Mouse (Mus musculus): Measurements from ENCODE around the gene Ccdc155. TPM values are rescaled to one million over a fixed set of nuclear protein-coding genes. Genes with fewer than 3 reads are reported as not detected.
A peak's percentile ranks its signal among the peaks of the same experiment; 100 is the strongest.

Gene Ccdc155
- polyA plus RNA-seq, 1 experiment from 2014 or later = 0.97 TPM

DNA sequence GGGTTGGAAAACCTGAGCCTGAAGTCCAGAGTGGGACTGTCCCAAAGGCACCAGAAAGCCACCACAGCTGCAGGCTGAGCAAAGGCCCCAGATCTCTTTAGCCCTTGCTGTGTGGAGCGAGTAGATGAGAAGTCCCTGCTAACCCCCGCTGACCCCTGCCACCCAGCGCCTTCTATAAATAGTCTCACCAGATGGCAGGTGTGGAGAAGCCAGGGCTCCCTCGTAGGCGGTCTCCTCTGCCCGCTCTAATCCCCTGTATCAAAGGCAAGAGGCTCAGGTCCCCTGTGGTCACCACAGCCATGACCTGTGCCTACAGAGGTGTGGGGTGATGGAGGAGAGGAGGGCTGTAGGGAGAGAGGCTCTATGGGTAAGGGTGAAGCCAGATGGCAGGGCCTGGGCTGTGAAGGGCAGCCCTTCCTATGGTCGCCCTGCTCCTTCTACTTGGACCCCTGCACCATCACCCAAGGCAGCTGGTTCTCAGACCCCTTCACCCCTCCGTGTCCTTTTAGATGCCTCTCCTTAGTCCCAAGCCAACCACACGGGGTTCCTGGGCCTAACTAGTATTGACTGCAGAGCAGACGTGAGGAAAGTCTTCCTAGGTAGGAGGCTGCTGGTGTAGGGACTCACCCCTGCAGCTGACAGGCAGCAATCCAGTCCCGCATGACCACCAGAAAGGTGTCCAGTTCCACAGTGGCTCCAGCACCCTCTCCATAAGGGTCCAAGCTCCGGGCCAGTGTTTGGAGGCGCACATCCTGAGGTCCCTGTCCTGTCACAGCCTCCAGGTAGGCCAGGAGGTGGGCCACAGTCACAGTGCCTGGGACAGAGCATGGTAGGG lies 9.1 kb downstream of the Ccdc155 start:
- H3K4me1 ChIP-seq (replicated peaks) = peaks cover 18% of the 10 kb centered on the region

DNA sequence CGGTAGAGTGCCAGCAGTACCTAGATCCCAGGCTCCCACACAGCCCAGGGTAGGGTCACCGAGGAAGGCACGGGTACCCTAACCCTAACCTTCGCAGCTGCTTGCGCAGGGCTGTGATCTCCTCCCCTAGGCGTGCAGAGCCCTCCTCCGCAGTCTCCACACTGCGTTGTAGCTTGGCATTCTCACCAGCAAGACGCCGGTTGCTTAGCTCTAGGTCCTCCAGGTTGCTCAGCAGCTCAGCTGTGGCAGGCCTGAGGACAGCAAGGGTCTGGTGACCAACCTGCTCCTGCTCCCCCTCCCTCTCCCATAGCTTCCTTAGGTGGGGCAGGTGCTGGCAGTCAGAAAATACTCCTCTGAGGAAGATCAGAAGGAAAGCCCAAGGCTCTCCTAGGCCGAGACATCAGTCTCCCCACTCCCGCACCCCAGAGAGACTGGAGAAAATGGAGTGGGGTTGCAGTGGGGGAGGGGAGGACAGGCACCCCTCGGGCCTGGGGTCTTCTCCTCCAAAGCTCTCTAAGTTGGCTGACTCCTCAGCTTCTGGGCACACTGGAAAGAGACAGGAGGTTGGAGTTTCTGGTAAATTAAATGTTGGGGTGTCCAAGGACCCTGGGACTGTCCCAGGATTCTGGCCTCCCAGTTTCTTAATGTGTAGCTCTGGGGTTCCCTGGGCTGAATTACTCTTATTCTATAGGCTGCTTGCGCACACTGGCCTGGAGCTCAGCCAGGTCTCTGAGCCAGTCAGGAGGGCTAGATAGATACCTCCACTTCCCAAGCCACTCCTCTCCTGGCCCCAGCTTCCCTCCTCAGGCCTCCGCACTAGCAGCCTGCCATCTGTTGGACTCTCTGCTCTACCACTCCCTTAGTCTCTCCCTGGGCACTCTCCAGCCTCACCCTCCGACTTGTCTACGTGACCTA lies 10.6 kb downstream of the Ccdc155 start:
- Histone ChIP-seq H3K27ac (no peak overlapping the region), H3K9ac (replicated peaks) (no peak overlapping the region), H3K36me3 (no peaks in the 10 kb centered on the region), H3K4me1 (replicated peaks) (peaks cover 18% of the 10 kb centered on the region), H3K4me3 (replicated peaks) (no peak overlapping the region), H3K4me2 (replicated peaks) (no peak overlapping the region), H3K27me3 (peaks cover 24% of the 10 kb centered on the region), H3K9me3 (no peaks in the 10 kb centered on the region)
- ATAC-seq = no peak
- 71% methylated on average over 17 of the region's 17 CpGs for WGBS

More for the DNA sequence above, 9.1 kb downstream of the Ccdc155 start:
- Histone ChIP-seq H3K27me3 (peaks cover 11% of the 10 kb centered on the region), H3K4me3 (replicated peaks) (no peak overlapping the region), H3K4me2 (replicated peaks) (no peak overlapping the region), H3K9ac (replicated peaks) (no peak overlapping the region), H3K36me3 (no peaks in the 10 kb centered on the region), H3K9me3 (no peaks in the 10 kb centered on the region), H3K27ac (no peak overlapping the region)
- ATAC-seq = no peak
- 63% methylated on average over 13 of the region's 13 CpGs for WGBS

DNA sequence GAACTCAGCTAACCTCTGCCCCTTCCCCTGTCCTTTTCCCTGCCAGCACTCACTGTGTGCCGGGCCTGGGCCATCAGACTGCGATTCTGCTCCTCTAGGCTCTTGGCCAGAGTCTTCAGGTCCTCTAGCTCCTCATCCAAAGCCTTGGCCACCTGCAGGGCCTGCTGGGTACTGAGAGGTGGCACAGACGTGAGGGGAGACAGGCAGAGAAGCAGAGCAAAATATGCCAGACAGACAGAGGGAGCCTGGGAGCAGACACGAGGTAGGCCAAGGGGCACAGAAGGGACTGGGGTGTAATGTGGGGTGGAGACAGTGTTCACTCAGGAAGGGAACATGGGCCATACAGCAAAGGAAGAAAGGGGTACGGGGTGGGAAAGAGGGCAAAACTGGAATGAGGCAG lies 11.3 kb downstream of the Ccdc155 start:
- 0 out of 2 replicates have a peak overlapping the region, but pooled peaks have one; percentile 19 for H3K9ac ChIP-seq (replicated peaks)
- no peak overlapping the region for H3K4me3 ChIP-seq (replicated peaks)
- H3K27me3 ChIP-seq = peaks cover 31% of the 10 kb centered on the region
- WGBS = 67% methylated on average over 4 of the region's 5 CpGs
- peaks cover 14% of the 10 kb centered on the region for H3K4me1 ChIP-seq (replicated peaks)
- H3K27ac ChIP-seq = no peak overlapping the region
- H3K9me3 ChIP-seq = no peaks in the 10 kb centered on the region
- ATAC-seq = no peak
- H3K36me3 ChIP-seq = no peaks in the 10 kb centered on the region
- no peak overlapping the region for H3K4me2 ChIP-seq (replicated peaks)

DNA sequence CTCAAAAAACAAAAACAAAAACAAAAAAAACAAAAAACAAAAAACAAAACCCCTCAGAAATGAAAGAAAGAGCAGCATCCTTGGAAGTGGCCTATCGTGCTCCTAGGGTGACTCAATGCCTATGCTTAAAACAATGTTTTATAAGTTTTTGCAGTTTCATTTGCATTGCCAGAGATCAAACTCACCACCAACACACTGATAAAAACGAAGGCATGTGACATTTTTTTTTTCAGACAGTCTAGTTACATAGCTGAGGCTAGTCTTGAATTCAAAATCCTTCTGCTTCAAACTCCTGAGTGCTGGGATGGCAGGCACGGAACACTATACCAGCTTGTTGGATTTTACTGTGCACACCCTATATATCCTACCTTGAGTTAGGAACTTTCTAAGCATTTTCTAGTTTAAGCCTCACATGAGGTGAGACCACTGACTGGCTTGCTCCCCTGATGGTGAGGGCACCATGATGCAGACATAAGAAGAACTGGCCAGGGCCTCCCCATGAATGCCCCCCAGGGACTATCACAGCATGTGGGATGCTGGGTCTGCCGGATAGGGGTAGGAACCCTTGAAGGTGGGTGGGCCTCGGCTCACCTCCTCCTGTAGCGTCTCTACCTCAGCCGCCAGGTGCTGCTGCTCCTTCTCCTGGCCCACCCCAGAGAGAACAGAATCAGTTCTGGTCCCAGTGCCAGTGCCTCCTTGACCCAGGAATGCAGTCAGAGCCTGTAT lies 11.9 kb downstream of the Ccdc155 start:
- Histone ChIP-seq H3K4me1 (replicated peaks) (peaks cover 12% of the 10 kb centered on the region), H3K4me3 (replicated peaks) (no peak overlapping the region), H3K36me3 (no peaks in the 10 kb centered on the region), H3K27ac (no peak overlapping the region), H3K9ac (replicated peaks) (0 out of 2 replicates have a peak overlapping the region, but pooled peaks have one; percentile 19), H3K27me3 (peaks cover 32% of the 10 kb centered on the region), H3K9me3 (no peaks in the 10 kb centered on the region), H3K4me2 (replicated peaks) (no peak overlapping the region)
- ATAC-seq = no peak
- 87% methylated on average over 7 of the region's 7 CpGs for WGBS

DNA sequence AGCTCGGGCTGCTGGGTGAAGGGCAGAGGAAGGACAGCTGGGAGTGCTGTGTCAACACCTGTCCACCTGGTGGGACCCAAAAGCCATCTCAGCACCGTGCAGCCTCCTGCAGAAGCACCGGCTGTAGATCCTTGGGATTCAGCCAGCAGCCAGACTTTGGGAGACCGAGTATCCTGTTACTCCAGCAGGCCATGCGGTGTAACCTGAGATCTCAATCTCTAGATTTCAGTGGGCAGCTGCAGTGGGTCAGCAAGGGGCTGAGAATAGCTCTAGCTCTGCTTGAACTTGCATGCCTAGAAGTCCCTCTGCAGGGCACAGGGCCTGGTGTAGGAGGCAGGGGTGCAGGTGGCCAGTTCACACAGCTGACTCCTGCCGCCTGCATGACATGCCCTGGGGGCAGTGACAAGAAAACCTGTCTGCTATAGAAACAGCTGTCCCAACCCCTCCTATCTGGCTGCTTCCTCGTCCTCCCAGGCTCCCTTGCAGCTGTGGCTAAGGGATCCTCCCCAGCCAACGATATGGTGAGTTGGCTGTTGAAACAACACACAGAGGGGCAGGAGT lies 12.8 kb downstream of the Ccdc155 start:
- Histone ChIP-seq H3K36me3 (no peaks in the 10 kb centered on the region), H3K27me3 (peaks cover 35% of the 10 kb centered on the region), H3K4me1 (replicated peaks) (peaks cover 12% of the 10 kb centered on the region), H3K9ac (replicated peaks) (0 out of 2 replicates have a peak overlapping the region, but pooled peaks have one; percentile 12), H3K9me3 (no peaks in the 10 kb centered on the region), H3K4me2 (replicated peaks) (no peak overlapping the region), H3K27ac (no peak overlapping the region), H3K4me3 (replicated peaks) (no peak overlapping the region)
- WGBS = 29% methylated on average over 8 of the region's 8 CpGs
- ATAC-seq = no peak

DNA sequence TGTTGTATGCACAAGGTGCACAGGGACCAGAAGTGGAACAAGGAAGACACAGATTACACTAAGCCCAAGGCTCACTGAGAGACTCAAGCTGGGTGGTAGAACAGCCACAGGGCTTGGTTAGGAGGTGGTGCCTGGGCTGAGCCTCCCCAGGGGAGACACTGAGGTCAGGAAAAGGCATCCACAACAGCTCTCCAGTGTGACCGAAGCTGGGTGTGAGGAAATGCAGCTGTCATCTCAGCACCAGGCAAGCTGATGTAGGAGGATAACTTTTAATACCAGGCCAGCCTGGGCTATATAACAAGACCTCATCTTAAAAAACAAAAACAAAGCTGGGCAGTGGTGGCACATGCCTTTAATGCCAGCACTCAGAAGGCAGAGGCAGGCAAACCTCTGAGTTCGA lies 13.5 kb downstream of the Ccdc155 start:
- no peaks in the 10 kb centered on the region for H3K36me3 ChIP-seq
- H3K9ac ChIP-seq (replicated peaks) = no peak overlapping the region
- H3K27ac ChIP-seq = no peak overlapping the region
- WGBS = 87% methylated on average over 2 of the region's 2 CpGs
- no peak overlapping the region for H3K4me2 ChIP-seq (replicated peaks)
- H3K9me3 ChIP-seq = no peaks in the 10 kb centered on the region
- no peak for ATAC-seq
- H3K4me3 ChIP-seq (replicated peaks) = no peak overlapping the region
- H3K27me3 ChIP-seq = peaks cover 42% of the 10 kb centered on the region
- peaks cover 14% of the 10 kb centered on the region for H3K4me1 ChIP-seq (replicated peaks)

DNA sequence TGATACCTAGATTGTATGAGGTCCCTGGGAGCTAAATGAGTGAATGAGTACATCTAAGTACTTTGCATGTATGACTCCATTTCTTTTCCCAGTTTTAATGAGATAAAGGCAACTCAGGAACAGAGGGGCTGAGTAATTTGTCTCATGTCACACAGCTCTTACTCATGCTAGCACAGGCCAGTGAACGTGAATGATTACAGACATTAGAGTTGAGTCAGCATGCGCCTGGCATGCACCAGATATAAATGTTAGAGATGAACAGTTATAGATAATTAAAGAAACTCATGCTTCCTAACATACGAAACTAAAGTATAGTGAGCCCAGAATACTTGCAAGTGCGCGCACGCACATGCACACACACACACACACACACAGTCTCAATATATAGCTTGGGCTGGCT lies 14.5 kb downstream of the Ccdc155 start:
- H3K9me3 ChIP-seq = no peaks in the 10 kb centered on the region
- 93% methylated on average over 6 of the region's 6 CpGs for WGBS
- no peak overlapping the region for H3K9ac ChIP-seq (replicated peaks)
- H3K27ac ChIP-seq = no peak overlapping the region
- H3K4me2 ChIP-seq (replicated peaks) = no peak overlapping the region
- no peaks in the 10 kb centered on the region for H3K36me3 ChIP-seq
- ATAC-seq = no peak
- no peak overlapping the region for H3K4me3 ChIP-seq (replicated peaks)
- peaks cover 20% of the 10 kb centered on the region for H3K4me1 ChIP-seq (replicated peaks)
- H3K27me3 ChIP-seq = peaks cover 51% of the 10 kb centered on the region

DNA sequence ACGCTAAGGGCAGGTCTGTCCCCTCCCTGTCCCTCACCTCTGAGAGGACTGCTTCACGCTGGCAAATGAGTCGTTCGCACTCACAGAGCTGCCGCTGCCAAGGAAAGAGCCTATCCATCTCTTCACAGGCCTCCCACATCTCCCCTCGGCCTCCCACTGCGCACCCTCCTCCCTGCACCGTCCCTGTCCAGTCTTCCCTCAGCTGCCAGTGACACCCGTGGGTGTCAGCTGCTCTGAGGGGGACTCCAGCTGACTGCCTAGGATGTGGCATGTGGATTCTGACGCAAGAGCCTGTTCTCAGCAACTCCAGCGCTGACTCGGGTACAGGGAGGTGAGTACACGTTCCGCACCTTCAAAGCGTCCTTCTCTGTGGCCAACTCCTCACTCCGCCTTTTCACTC lies 15.1 kb downstream of the Ccdc155 start:
- no peak overlapping the region for H3K4me3 ChIP-seq (replicated peaks)
- no peak overlapping the region for H3K4me2 ChIP-seq (replicated peaks)
- no peaks in the 10 kb centered on the region for H3K9me3 ChIP-seq
- ATAC-seq = no peak
- peaks cover 53% of the 10 kb centered on the region for H3K27me3 ChIP-seq
- H3K4me1 ChIP-seq (replicated peaks) = peaks cover 24% of the 10 kb centered on the region
- H3K9ac ChIP-seq (replicated peaks) = no peak overlapping the region
- H3K27ac ChIP-seq = no peak overlapping the region
- no peaks in the 10 kb centered on the region for H3K36me3 ChIP-seq
- 71% methylated on average over 16 of the region's 16 CpGs for WGBS

DNA sequence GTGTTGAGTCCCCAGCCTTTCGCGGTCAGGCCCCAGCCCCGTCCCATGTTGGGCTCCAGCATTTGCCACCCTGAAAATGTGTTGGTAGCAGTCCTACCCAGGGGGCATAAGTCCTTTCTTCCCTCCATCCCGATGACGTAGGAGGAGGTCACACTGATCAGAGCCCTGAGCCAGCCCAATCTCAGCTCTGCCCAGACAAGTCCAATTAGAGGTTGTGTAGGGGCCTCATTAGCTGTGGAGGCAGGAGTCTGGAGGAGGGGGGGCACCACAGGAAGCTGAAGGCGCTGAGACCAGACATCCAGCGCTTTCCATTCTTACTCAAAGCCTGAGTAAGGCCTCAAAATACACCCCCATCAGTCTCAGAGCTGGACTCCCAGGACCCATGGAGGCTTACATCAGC lies 18.8 kb downstream of the Ccdc155 start:
- H3K4me3 ChIP-seq (replicated peaks) = no peak overlapping the region
- H3K9me3 ChIP-seq = no peaks in the 10 kb centered on the region
- WGBS = 69% methylated on average over 7 of the region's 7 CpGs
- no peak for ATAC-seq
- H3K9ac ChIP-seq (replicated peaks) = no peak overlapping the region
- no peaks in the 10 kb centered on the region for H3K36me3 ChIP-seq
- H3K27me3 ChIP-seq = peaks cover 85% of the 10 kb centered on the region
- H3K4me2 ChIP-seq (replicated peaks) = no peak overlapping the region
- no peak overlapping the region for H3K27ac ChIP-seq
- H3K4me1 ChIP-seq (replicated peaks) = peaks cover 39% of the 10 kb centered on the region

DNA sequence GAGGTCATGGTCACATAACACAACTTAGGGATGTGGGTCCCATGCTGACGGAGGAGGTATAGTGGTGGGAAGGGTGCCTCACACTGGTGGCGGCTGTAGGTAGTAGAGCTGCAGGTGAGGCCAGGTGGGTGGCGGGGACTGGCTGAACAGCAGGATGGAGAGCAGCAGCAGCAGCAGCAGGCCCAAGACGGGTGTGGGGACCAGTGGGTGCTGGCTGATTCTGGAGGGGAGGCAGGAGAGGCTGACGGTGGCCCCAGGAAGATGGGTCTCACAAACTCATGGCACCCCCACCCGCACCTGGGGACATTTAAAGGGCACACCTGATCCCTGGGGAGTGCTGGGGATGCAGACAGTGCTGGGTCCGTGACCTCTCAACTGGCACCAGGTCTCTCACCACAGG lies 21.0 kb downstream of the Ccdc155 start:
- H3K4me2 ChIP-seq (replicated peaks) = no peak overlapping the region
- H3K27ac ChIP-seq = no peak overlapping the region
- no peak overlapping the region for H3K4me3 ChIP-seq (replicated peaks)
- H3K9me3 ChIP-seq = no peaks in the 10 kb centered on the region
- 65% methylated on average over 7 of the region's 7 CpGs for WGBS
- H3K27me3 ChIP-seq = peaks cover 87% of the 10 kb centered on the region
- H3K36me3 ChIP-seq = no peaks in the 10 kb centered on the region
- H3K9ac ChIP-seq (replicated peaks) = no peak overlapping the region
- ATAC-seq = no peak
- peaks cover 41% of the 10 kb centered on the region for H3K4me1 ChIP-seq (replicated peaks)

DNA sequence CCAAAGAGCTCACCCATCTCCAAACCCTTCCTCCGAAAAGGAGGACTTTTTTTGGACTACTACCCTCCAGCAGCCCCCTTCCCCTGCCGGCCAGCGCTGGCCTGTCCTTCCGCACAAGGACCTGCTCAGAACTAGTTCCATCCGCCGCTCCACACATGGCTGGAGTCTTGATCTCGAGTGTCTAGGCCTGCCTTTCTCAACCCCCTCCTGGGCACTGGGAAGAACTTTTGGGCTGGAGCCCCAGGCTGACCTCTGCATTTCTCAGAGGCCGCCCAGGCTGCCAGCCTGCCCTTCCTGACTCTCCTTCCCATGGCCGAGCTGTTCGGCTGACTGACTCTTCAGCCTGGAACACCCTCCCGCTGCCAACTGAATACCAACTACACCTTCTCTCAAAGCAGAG lies 22.1 kb downstream of the Ccdc155 start:
- H3K27ac ChIP-seq = no peak overlapping the region
- peaks cover 94% of the 10 kb centered on the region for H3K27me3 ChIP-seq
- peak overlapping the region; percentile 49 for H3K9ac ChIP-seq (replicated peaks)
- peak overlapping the region; percentile 33 for H3K4me3 ChIP-seq (replicated peaks)
- no peaks in the 10 kb centered on the region for H3K36me3 ChIP-seq
- H3K4me2 ChIP-seq (replicated peaks) = peak overlapping the region; percentile 55
- peaks cover 41% of the 10 kb centered on the region for H3K4me1 ChIP-seq (replicated peaks)
- no peaks in the 10 kb centered on the region for H3K9me3 ChIP-seq
- WGBS = 14% methylated on average over 11 of the region's 11 CpGs
- peak; percentile 44 for ATAC-seq

Data from midbrain, embryonic 13.5 days (tissue).